Comparison of ENCODE assay signal across 8 mouse cellular contexts in the genomic region with DNA sequence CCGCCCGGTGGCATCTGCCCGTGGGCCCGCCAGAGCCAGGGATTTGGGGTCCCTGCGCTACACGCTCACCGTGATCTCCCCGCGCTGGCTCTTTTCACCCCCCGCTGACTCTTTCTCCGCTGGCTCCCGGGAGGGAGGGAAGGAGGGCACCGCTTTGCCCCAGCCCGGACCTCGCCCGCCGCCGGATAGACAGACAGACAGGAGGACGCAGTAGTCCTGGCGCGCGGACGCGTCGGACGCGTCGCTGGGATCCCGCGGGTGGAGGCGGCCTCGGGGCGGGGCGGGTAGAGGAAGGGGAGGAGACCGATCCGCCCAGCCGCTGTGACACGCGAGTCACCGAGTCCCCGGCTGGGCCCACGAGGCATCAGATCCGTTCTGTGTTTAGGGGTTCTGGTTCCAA. TPM values are rescaled to one million over a fixed set of nuclear protein-coding genes. Genes with fewer than 3 reads are reported as not detected.
DNase-seq lines count a peak whose midpoint lies in the region; ATAC-seq and TF ChIP-seq lines count a peak whose summit lies in the region.

No protein-coding gene starts in this region.

- no peaks in the 10 kb centered on the region for H3K4me1 ChIP-seq in bone marrow macrophage, adult 2 months (ENCODE audit: control insufficient read depth, insufficient read depth, low read length)
- H3K4me1 ChIP-seq in forebrain, embryonic 13.5 days = peaks cover 46% of the 10 kb centered on the region

- no peaks in the 10 kb centered on the region for H3K9me3 ChIP-seq in forebrain, embryonic 13.5 days (replicated peaks)

- H3K9ac ChIP-seq in forebrain, embryonic 13.5 days = peak overlapping the region; percentile 85

- intact Hi-C loops in left cerebral cortex, adult 2 months (cut with DNase I) = no loop called here

- no peak for TF ChIP-seq POLR2A in bone marrow macrophage, adult 2 months (IDR thresholded peaks at IDR 0.05; ENCODE audit: borderline replicate concordance, low read depth, low read length)

- no peaks in the 10 kb centered on the region for H3K36me3 ChIP-seq in forebrain, embryonic 13.5 days (ENCODE audit: poor library complexity, severe bottlenecking)

- no peak overlapping the region for H3K27ac ChIP-seq in bone marrow macrophage, adult 2 months (ENCODE audit: insufficient read depth, low read depth, low read length)
- peak overlapping the region; percentile 75 for H3K27ac ChIP-seq in forebrain, embryonic 13.5 days
- peak overlapping the region; percentile 92 for H3K27ac ChIP-seq in left cerebral cortex, adult 2 months

- H3K4me3 ChIP-seq in bone marrow macrophage, adult 2 months (ENCODE audit: insufficient read depth, low read length) = peak overlapping the region; percentile 33
- peak overlapping the region; percentile 71 for H3K4me3 ChIP-seq in forebrain, embryonic 13.5 days
- peak overlapping the region; percentile 91 for H3K4me3 ChIP-seq in left cerebral cortex, adult 2 months

- WGBS in forebrain, embryonic 13.5 days = 0% methylated on average over 43 of the region's 43 CpGs

- DNase-seq in Muller cell, postnatal 12 days (ENCODE audit: inconsistent ontology term) = peak; percentile 81
- DNase-seq in heart, postnatal 4 days = peak; percentile 29
- DNase-seq in left cerebral cortex, adult 2 months (ENCODE audit: extremely low spot score in 1 of 2, low spot score in 2 of 2) = peak; percentile 86
- DNase-seq in lung, postnatal 4 days = peak; percentile 43 to 48
- DNase-seq in spleen, adult 18-20 months = peak; percentile 79 to 84

- H3K4me2 ChIP-seq in forebrain, embryonic 13.5 days = peak overlapping the region; percentile 95

- TF ChIP-seq CTCF in bone marrow macrophage, adult 2 months (IDR thresholded peaks at IDR 0.05; ENCODE audit: low read depth, low read length) = no peak
- TF ChIP-seq CTCF in left cerebral cortex, adult 2 months (IDR thresholded peaks at IDR 0.05) = no peak

- peak; percentile 42 for ATAC-seq in forebrain, embryonic 13.5 days
- ATAC-seq in megakaryocyte progenitor cell, adult 5-6 weeks (replicated peaks; ENCODE audit: poor library complexity) = no peak; the same call in 1 of the 2 replicates

- H3K27me3 ChIP-seq in forebrain, embryonic 13.5 days = peaks cover 54% of the 10 kb centered on the region

RNA-seq across cellular contexts. Expression of gene Dtx1, which starts 0.3 kb away (rescaled TPM):
- polyA plus RNA-seq in bone marrow macrophage, adult 2 months (2012; ENCODE audit: insufficient read depth, insufficient read length, missing spikeins) = not detected in 2 replicates
- polyA plus RNA-seq in forebrain, embryonic 13.5 days (2015; fragmentation: Nextera tagmentation; extraction: Ambion mirVana) = 17.9 and 18.1 TPM in 2 replicates
- total RNA-seq in heart, postnatal 4 days (2021) = 1 to 10 TPM in 1 of 2 experiments, under 1 TPM in 1; 0.97 to 1.5 TPM
- total RNA-seq in left cerebral cortex, adult 2 months (2021) = 10 to 100 TPM; 74.5 to 76.9 TPM
- total RNA-seq in megakaryocyte progenitor cell, adult 5-6 weeks (2015) = 0.10 TPM in 1 of 2 replicates, not detected in the other
- total RNA-seq in megakaryocyte progenitor cell, adult 5-6 weeks (2017) = not detected in 2 replicates

RNA-seq across cellular contexts. Expression of gene Oas2, which starts 38.2 kb away (rescaled TPM):
- polyA plus RNA-seq in bone marrow macrophage, adult 2 months (2012; ENCODE audit: insufficient read depth, insufficient read length, missing spikeins) = 132 and 142 TPM in 2 replicates
- 0.09 TPM in 1 of 2 replicates, not detected in the other for polyA plus RNA-seq in forebrain, embryonic 13.5 days (2015; fragmentation: Nextera tagmentation; extraction: Ambion mirVana)
- under 1 TPM in 1 of 2 experiments, not detected in 1; 0.24 TPM for total RNA-seq in heart, postnatal 4 days (2021)
- total RNA-seq in left cerebral cortex, adult 2 months (2021) = under 1 TPM in 1 of 2 experiments, not detected in 1; 0.14 TPM
- total RNA-seq in megakaryocyte progenitor cell, adult 5-6 weeks (2015) = 1.6 and 2.9 TPM in 2 replicates
- total RNA-seq in megakaryocyte progenitor cell, adult 5-6 weeks (2017) = 0.12 and 0.30 TPM in 2 replicates

Comparison
In these comparisons a context has a peak if more than half of its experiments do, and no peak if none do; other contexts are left out.
1. DNase-seq: peak in every context shown above with its lines; median percentile 86 in left cerebral cortex, adult 2 months; 82 in spleen, adult 18-20 months; 81 in Muller cell, postnatal 12 days; 46 in lung, postnatal 4 days; 29 in heart, postnatal 4 days.
2. H3K4me3 ChIP-seq: peak in every context shown above with its lines; median percentile 91 in left cerebral cortex, adult 2 months; 71 in forebrain, embryonic 13.5 days; 33 in bone marrow macrophage, adult 2 months.
3. RNA of gene Dtx1, which starts 0.3 kb away (total RNA-seq): 74.5 to 76.9 TPM in left cerebral cortex, adult 2 months; 0.97 to 1.5 TPM in heart, postnatal 4 days and 0.10 TPM in megakaryocyte progenitor cell, adult 5-6 weeks; every median in the first group is over 10 times any median in the second.